Mouse (Mus musculus) embryonic facial prominence, embryonic 13.5 days (tissue): ENCODE data around the gene Myh3. TPM values are rescaled to one million over a fixed set of nuclear protein-coding genes. Genes with fewer than 3 reads are reported as not detected.

Experiments used
- ATAC-seq: fragments of 200-750 bp; cut with Nextera tagmentation; 2 replicates; pipeline ENCODE4 v1.8.0; 2017; ENCODE audit warnings: low read depth; ENCODE audit not compliant: insufficient number of reproducible peaks, insufficient read depth, low FRiP score, low TSS enrichment
- H3K27ac ChIP-seq: fragments of 300-500 bp; sonication (generic); 2 replicates; pipeline ENCODE4 v1.5.1; 2015; ENCODE audit warnings: moderate library complexity, mild to moderate bottlenecking, inconsistent platforms
- H3K27me3 ChIP-seq: fragments of 300-500 bp; sonication (generic); 2 replicates; pipeline ENCODE4 v1.6.1; 2015; ENCODE audit warnings: mild to moderate bottlenecking, inconsistent platforms
- H3K36me3 ChIP-seq: fragments of 300-500 bp; sonication (generic); 2 replicates; pipeline ENCODE4 v1.6.1; 2015; ENCODE audit warnings: mild to moderate bottlenecking, inconsistent platforms
- H3K4me1 ChIP-seq: fragments of 300-500 bp; sonication (generic); 2 replicates; pipeline ENCODE4 v1.6.1; 2015; ENCODE audit warnings: inconsistent platforms
- H3K4me2 ChIP-seq: fragments of 300-500 bp; sonication (generic); 2 replicates; pipeline ENCODE4 v1.6.1; 2015; ENCODE audit warnings: moderate library complexity, mild to moderate bottlenecking, inconsistent platforms
- H3K4me3 ChIP-seq: fragments of 300-500 bp; sonication (generic); 2 replicates; pipeline ENCODE4 v1.5.1; 2015; ENCODE audit warnings: mild to moderate bottlenecking, inconsistent platforms
- H3K9ac ChIP-seq: fragments of 300-500 bp; sonication (generic); 2 replicates; pipeline ENCODE4 v1.6.1; 2015; ENCODE audit warnings: mild to moderate bottlenecking, inconsistent platforms
- H3K9me3 ChIP-seq: fragments of 300-500 bp; sonication (generic); 2 replicates; pipeline ENCODE4 v1.6.1; 2016; ENCODE audit warnings: inconsistent platforms
- WGBS: fragments of 180-500 bp; shearing (Covaris S2); methylation state at CpG from one replicate; pipeline ENCODE4 v1.1.7; 2015; ENCODE audit warnings: mixed read lengths; 5-methylcytosine and 5-hydroxymethylcytosine counted together
- polyA plus RNA-seq: library from polyadenylated mRNA; unstranded; fragments of >200 nt; fragmentation: Nextera tagmentation; extraction: Ambion mirVana; gene quantifications from 2 replicates; pipeline ENCODE4 v1.2.1, GENCODE M21; 2015

The Myh3 gene
- polyA plus RNA-seq, 1 experiment from 2014 or later = 10.5 TPM

- no peaks in the 10 kb centered on the region for H3K4me1 ChIP-seq
- H3K27ac ChIP-seq = no peak overlapping the region
- H3K27me3 ChIP-seq = peaks cover 5% of the 10 kb centered on the region; the same call in 1 of the 2 replicates
- no peaks in the 10 kb centered on the region for H3K36me3 ChIP-seq
- H3K4me2 ChIP-seq = no peak overlapping the region
- ATAC-seq = no peak
- 97% methylated on average over 5 of the region's 5 CpGs for WGBS
- no peak overlapping the region for H3K9ac ChIP-seq
- H3K4me3 ChIP-seq = no peak overlapping the region
- H3K9me3 ChIP-seq = no peaks in the 10 kb centered on the region
Observed at GRCm38 (mm10) chr11:67093652-67094051, 15.6 kb downstream of the Myh3 start.

- H3K36me3 ChIP-seq = no peaks in the 10 kb centered on the region
- H3K4me1 ChIP-seq = no peaks in the 10 kb centered on the region
- H3K27me3 ChIP-seq = peaks cover 3% of the 10 kb centered on the region
- 76% methylated on average over 29 of the region's 29 CpGs for WGBS
- H3K9ac ChIP-seq = no peak overlapping the region
- H3K4me2 ChIP-seq = no peak overlapping the region
- no peak for ATAC-seq
- H3K9me3 ChIP-seq = no peaks in the 10 kb centered on the region
- H3K27ac ChIP-seq = no peak overlapping the region
- H3K4me3 ChIP-seq = no peak overlapping the region
Observed at GRCm38 (mm10) chr11:67094470-67094869, 16.4 kb downstream of the Myh3 start.

- H3K4me2 ChIP-seq = no peak overlapping the region
- no peak overlapping the region for H3K9ac ChIP-seq
- H3K27ac ChIP-seq = no peak overlapping the region
- 93% methylated on average over 10 of the region's 10 CpGs for WGBS
- ATAC-seq = no peak
- no peaks in the 10 kb centered on the region for H3K4me1 ChIP-seq
- H3K36me3 ChIP-seq = no peaks in the 10 kb centered on the region
- H3K9me3 ChIP-seq = no peaks in the 10 kb centered on the region
- H3K4me3 ChIP-seq = no peak overlapping the region
- H3K27me3 ChIP-seq = peaks cover 3% of the 10 kb centered on the region
Observed at GRCm38 (mm10) chr11:67097709-67098108, 19.6 kb downstream of the Myh3 start.

GRCm38 (mm10) chr11:67098427-67098826, 20.3 kb downstream of the Myh3 start:
- H3K4me1 ChIP-seq = no peaks in the 10 kb centered on the region
- no peak overlapping the region for H3K4me2 ChIP-seq
- H3K9ac ChIP-seq = no peak overlapping the region
- no peak for ATAC-seq
- H3K27ac ChIP-seq = no peak overlapping the region
- H3K36me3 ChIP-seq = no peaks in the 10 kb centered on the region
- no peak overlapping the region for H3K4me3 ChIP-seq
- H3K9me3 ChIP-seq = no peaks in the 10 kb centered on the region
- 80% methylated on average over 11 of the region's 11 CpGs for WGBS
- H3K27me3 ChIP-seq = no peaks in the 10 kb centered on the region; the same call in 1 of the 2 replicates

- H3K4me1 ChIP-seq = no peaks in the 10 kb centered on the region
- H3K4me3 ChIP-seq = no peak overlapping the region
- no peaks in the 10 kb centered on the region for H3K36me3 ChIP-seq
- H3K9me3 ChIP-seq = no peaks in the 10 kb centered on the region
- H3K4me2 ChIP-seq = no peak overlapping the region
- ATAC-seq = no peak
- H3K27ac ChIP-seq = no peak overlapping the region
- no peaks in the 10 kb centered on the region; the same call in 1 of the 2 replicates for H3K27me3 ChIP-seq
- H3K9ac ChIP-seq = no peak overlapping the region
- WGBS = 94% methylated on average over 16 of the region's 16 CpGs
Observed at GRCm38 (mm10) chr11:67099241-67099640, 21.1 kb downstream of the Myh3 start.

- no peak for ATAC-seq
- no peaks in the 10 kb centered on the region for H3K36me3 ChIP-seq
- no peaks in the 10 kb centered on the region; the same call in 1 of the 2 replicates for H3K27me3 ChIP-seq
- no peak overlapping the region for H3K27ac ChIP-seq
- H3K4me1 ChIP-seq = no peaks in the 10 kb centered on the region
- H3K9me3 ChIP-seq = no peaks in the 10 kb centered on the region
- no peak overlapping the region for H3K4me3 ChIP-seq
- H3K9ac ChIP-seq = no peak overlapping the region
- H3K4me2 ChIP-seq = no peak overlapping the region
- 31% methylated on average over 6 of the region's 6 CpGs for WGBS
Observed at GRCm38 (mm10) chr11:67100169-67100568, 22.1 kb downstream of the Myh3 start.

GRCm38 (mm10) chr11:67101713-67102112, 23.6 kb downstream of the Myh3 start:
- H3K27ac ChIP-seq = no peak overlapping the region
- no peaks in the 10 kb centered on the region for H3K36me3 ChIP-seq
- peaks cover 4% of the 10 kb centered on the region; the same call in 1 of the 2 replicates for H3K4me1 ChIP-seq
- no peak overlapping the region for H3K9ac ChIP-seq
- 31% methylated on average over 7 of the region's 8 CpGs for WGBS
- no peak overlapping the region for H3K4me3 ChIP-seq
- no peak for ATAC-seq
- H3K9me3 ChIP-seq = no peaks in the 10 kb centered on the region
- H3K4me2 ChIP-seq = no peak overlapping the region
- H3K27me3 ChIP-seq = no peaks in the 10 kb centered on the region; the same call in 1 of the 2 replicates

- Histone ChIP-seq H3K4me3 (no peak overlapping the region), H3K27me3 (no peaks in the 10 kb centered on the region; the same call in 1 of the 2 replicates), H3K27ac (no peak overlapping the region), H3K4me1 (peaks cover 4% of the 10 kb centered on the region; the same call in 1 of the 2 replicates), H3K4me2 (no peak overlapping the region), H3K9ac (no peak overlapping the region), H3K9me3 (no peaks in the 10 kb centered on the region), H3K36me3 (no peaks in the 10 kb centered on the region)
- no peak for ATAC-seq
- WGBS = 83% methylated on average over 9 of the region's 9 CpGs
Observed at GRCm38 (mm10) chr11:67103256-67103655, 25.2 kb downstream of the Myh3 start.

- H3K4me3 ChIP-seq = no peak overlapping the region
- no peaks in the 10 kb centered on the region for H3K36me3 ChIP-seq
- no peak overlapping the region for H3K27ac ChIP-seq
- 69% methylated on average over 1 of the region's 1 CpGs for WGBS
- H3K9ac ChIP-seq = no peak overlapping the region
- ATAC-seq = no peak
- peaks cover 4% of the 10 kb centered on the region; the same call in 1 of the 2 replicates for H3K4me1 ChIP-seq
- H3K9me3 ChIP-seq = no peaks in the 10 kb centered on the region
- no peaks in the 10 kb centered on the region; the same call in none of the 2 replicates for H3K27me3 ChIP-seq
- H3K4me2 ChIP-seq = no peak overlapping the region
Observed at GRCm38 (mm10) chr11:67104242-67104641, 26.1 kb downstream of the Myh3 start.

GRCm38 (mm10) chr11:67104714-67105113, 26.6 kb downstream of the Myh3 start:
- no peak for ATAC-seq
- Histone ChIP-seq H3K9ac (no peak overlapping the region), H3K4me1 (peaks cover 4% of the 10 kb centered on the region; the same call in 1 of the 2 replicates), H3K4me2 (no peak overlapping the region), H3K36me3 (no peaks in the 10 kb centered on the region), H3K4me3 (no peak overlapping the region), H3K27me3 (no peaks in the 10 kb centered on the region; the same call in none of the 2 replicates), H3K9me3 (no peaks in the 10 kb centered on the region), H3K27ac (no peak overlapping the region)
- 76% methylated on average over 11 of the region's 11 CpGs for WGBS

- Histone ChIP-seq H3K27ac (no peak overlapping the region), H3K9ac (no peak overlapping the region), H3K4me3 (no peak overlapping the region), H3K9me3 (no peaks in the 10 kb centered on the region), H3K4me2 (no peak overlapping the region), H3K27me3 (no peaks in the 10 kb centered on the region; the same call in none of the 2 replicates), H3K4me1 (peaks cover 4% of the 10 kb centered on the region; the same call in 1 of the 2 replicates), H3K36me3 (no peaks in the 10 kb centered on the region)
- 38% methylated on average over 4 of the region's 4 CpGs for WGBS
- no peak for ATAC-seq
Observed at GRCm38 (mm10) chr11:67105689-67106088, 27.6 kb downstream of the Myh3 start.

GRCm38 (mm10) chr11:67106973-67107372, 28.9 kb downstream of the Myh3 start:
- 87% methylated on average over 10 of the region's 10 CpGs for WGBS

More at GRCm38 (mm10) chr11:67106973-67107372, 28.9 kb downstream of the Myh3 start:
- Histone ChIP-seq H3K4me2 (no peak overlapping the region), H3K27me3 (no peaks in the 10 kb centered on the region; the same call in none of the 2 replicates), H3K27ac (no peak overlapping the region), H3K4me3 (no peak overlapping the region), H3K9ac (no peak overlapping the region), H3K36me3 (no peaks in the 10 kb centered on the region), H3K9me3 (no peaks in the 10 kb centered on the region), H3K4me1 (peaks cover 4% of the 10 kb centered on the region; the same call in 1 of the 2 replicates)
- ATAC-seq = no peak
